Mouse (Mus musculus) heart, embryonic 11.5 days (tissue): Measurements from ENCODE around the gene Vstm2l. TPM values are rescaled to one million over a fixed set of nuclear protein-coding genes. Genes with fewer than 3 reads are reported as not detected.
A peak's percentile ranks its signal among the peaks of the same experiment; 100 is the strongest.

Source experiments
- ATAC-seq: fragments of 200-750 bp; cut with Nextera tagmentation; replicated peaks from 2 replicates; pipeline ENCODE4 v1.8.0; 2017; ENCODE audit warnings: moderate library complexity; ENCODE audit not compliant: insufficient number of reproducible peaks, low FRiP score, low TSS enrichment
- H3K27ac ChIP-seq: fragments of 300-500 bp; sonication (generic); 2 replicates; pipeline ENCODE4 v1.5.1; 2014; ENCODE audit warnings: mild to moderate bottlenecking, low read depth, low read length
- H3K27me3 ChIP-seq: fragments of 300-500 bp; sonication (generic); 2 replicates; pipeline ENCODE4 v1.6.1; 2014; ENCODE audit warnings: mild to moderate bottlenecking, low read length, mixed read lengths; ENCODE audit not compliant: control insufficient read depth, insufficient read depth
- H3K36me3 ChIP-seq: fragments of 300-500 bp; sonication (generic); 2 replicates; pipeline ENCODE4 v1.6.1; 2014; ENCODE audit warnings: mild to moderate bottlenecking, low read length, moderate library complexity, mixed read lengths; ENCODE audit not compliant: control insufficient read depth, insufficient read depth
- H3K4me1 ChIP-seq: fragments of 300-500 bp; sonication (generic); 2 replicates; pipeline ENCODE4 v1.6.1; 2014; ENCODE audit warnings: low read length; ENCODE audit not compliant: control insufficient read depth, insufficient read depth
- H3K4me2 ChIP-seq: fragments of 300-500 bp; sonication (generic); 2 replicates; pipeline ENCODE4 v1.6.1; 2014; ENCODE audit warnings: mild to moderate bottlenecking, moderate library complexity
- H3K4me3 ChIP-seq: fragments of 300-500 bp; sonication (generic); 2 replicates; pipeline ENCODE4 v1.5.1; 2014; ENCODE audit warnings: low read depth, low read length
- H3K9ac ChIP-seq: fragments of 300-500 bp; sonication (generic); 2 replicates; pipeline ENCODE4 v1.6.1; 2014; ENCODE audit warnings: mild to moderate bottlenecking, low read depth, low read length, moderate library complexity
- H3K9me3 ChIP-seq: fragments of 300-500 bp; sonication (generic); replicated peaks from 2 replicates; pipeline ENCODE4 v1.6.1; 2016; ENCODE audit warnings: low read length; ENCODE audit not compliant: control insufficient read depth
- WGBS: fragments of 180-500 bp; shearing (Covaris S2); extraction: QIAGEN DNeasy Blood & Tissue Kit; methylation state at CpG from one replicate; pipeline ENCODE4 v1.1.7; 2014; ENCODE audit not compliant: insufficient replicate concordance; 5-methylcytosine and 5-hydroxymethylcytosine counted together
- polyA plus RNA-seq: library from polyadenylated mRNA; unstranded; fragments of >200 nt; fragmentation: Nextera tagmentation; extraction: Ambion mirVana; gene quantifications from 2 replicates; pipeline ENCODE4 v1.2.1, GENCODE M21; 2014

The Vstm2l gene
- polyA plus RNA-seq, 1 experiment from 2014 or later, result 0.34 TPM

DNA sequence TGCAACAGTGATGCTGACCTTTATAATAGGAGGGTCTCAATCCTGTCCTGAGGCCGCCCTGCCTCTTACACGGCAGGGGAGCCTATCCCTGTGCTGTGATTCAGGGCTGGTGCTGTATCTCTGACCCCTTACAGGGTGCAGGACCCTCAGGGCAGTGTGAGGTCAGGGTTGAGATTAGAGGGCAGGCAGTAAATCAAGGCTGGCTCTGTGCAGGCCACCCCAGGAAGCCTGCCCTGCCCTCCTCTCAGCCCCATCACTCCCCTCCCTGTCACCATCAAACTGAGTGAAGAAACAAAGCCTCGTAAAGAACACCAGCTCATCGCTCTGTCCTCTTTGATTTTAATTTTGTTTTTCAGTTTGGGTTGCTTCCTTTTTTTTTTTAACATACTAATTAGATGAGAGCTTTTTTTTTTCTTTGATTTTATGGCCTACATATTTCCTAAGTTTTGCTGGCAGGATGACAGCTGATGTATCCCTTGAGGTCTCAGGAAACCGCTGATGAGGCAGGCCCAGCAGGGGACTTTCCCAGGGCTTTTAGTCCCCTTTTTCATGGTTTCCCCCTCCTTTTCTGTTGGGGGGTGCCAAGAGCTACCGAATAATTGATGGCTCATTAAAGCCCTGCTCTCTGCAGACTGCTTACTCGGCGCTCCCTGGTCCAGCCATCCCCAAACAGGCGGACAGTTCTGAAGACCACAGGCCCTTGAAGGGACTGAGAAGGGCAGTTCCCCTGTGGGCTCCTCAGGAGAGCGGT, 27.0 kb upstream of the Vstm2l start:
- H3K9me3 ChIP-seq, result no peaks in the 10 kb centered on the region
- H3K4me3 ChIP-seq, result no peak overlapping the region
- H3K9ac ChIP-seq, result no peak overlapping the region
- no peak; the same call in 1 of the 2 replicates for ATAC-seq
- no peak overlapping the region for H3K27ac ChIP-seq
- peaks cover 12% of the 10 kb centered on the region; the same call in 1 of the 2 replicates for H3K4me1 ChIP-seq
- H3K4me2 ChIP-seq, result no peak overlapping the region
- H3K36me3 ChIP-seq, result no peaks in the 10 kb centered on the region; the same call in 1 of the 2 replicates
- peaks cover 6% of the 10 kb centered on the region; the same call in 1 of the 2 replicates for H3K27me3 ChIP-seq
- 54% methylated on average over 10 of the region's 10 CpGs for WGBS

- ATAC-seq, result no peak
These were observed 23.3 kb upstream of the Vstm2l start for GRCm38 (mm10) chr2:157891166-157891565.

DNA sequence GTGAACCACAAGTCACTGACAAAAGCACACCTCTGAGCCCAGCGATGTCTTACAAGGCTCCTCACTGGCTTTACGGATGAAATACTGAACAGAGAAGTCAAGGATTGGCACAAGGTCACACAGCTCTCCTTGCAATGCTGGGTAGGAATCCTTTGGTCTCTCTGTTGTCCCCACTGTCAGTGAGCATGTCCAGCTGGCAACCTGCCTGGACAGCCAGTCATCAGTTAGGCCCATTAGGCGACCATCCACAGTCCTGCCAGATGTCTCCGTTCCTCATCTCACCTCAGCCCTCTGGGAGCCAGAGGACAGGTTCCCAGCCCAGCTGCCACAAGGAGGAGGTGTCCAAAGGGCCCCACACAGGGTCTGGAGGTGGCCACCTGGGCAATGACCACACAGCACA, 17.3 kb upstream of the Vstm2l start:
- no peak for ATAC-seq
- H3K36me3 ChIP-seq, result no peaks in the 10 kb centered on the region; the same call in 1 of the 2 replicates
- no peak overlapping the region for H3K27ac ChIP-seq
- H3K27me3 ChIP-seq, result peaks cover 7% of the 10 kb centered on the region
- no peak overlapping the region for H3K4me2 ChIP-seq
- H3K9ac ChIP-seq, result no peak overlapping the region
- H3K4me1 ChIP-seq, result no peaks in the 10 kb centered on the region
- WGBS, result 74% methylated on average over 4 of the region's 4 CpGs
- no peak overlapping the region for H3K4me3 ChIP-seq
- H3K9me3 ChIP-seq, result no peaks in the 10 kb centered on the region

More at GRCm38 (mm10) chr2:157891166-157891565, 23.3 kb upstream of the Vstm2l start:
- H3K9ac ChIP-seq, result no peak overlapping the region
- H3K27ac ChIP-seq, result no peak overlapping the region
- H3K4me2 ChIP-seq, result no peak overlapping the region
- no peaks in the 10 kb centered on the region; the same call in 1 of the 2 replicates for H3K27me3 ChIP-seq
- H3K4me3 ChIP-seq, result no peak overlapping the region
- no peaks in the 10 kb centered on the region for H3K9me3 ChIP-seq
- 62% methylated on average over 6 of the region's 6 CpGs for WGBS
- H3K4me1 ChIP-seq, result 0 out of 2 replicates have a peak, but pooled peaks cover 3% of the 10 kb centered on the region
- H3K36me3 ChIP-seq, result no peaks in the 10 kb centered on the region; the same call in 1 of the 2 replicates

GRCm38 (mm10) chr2:157913204-157913636, 1.2 kb upstream of the Vstm2l start:
- 1% methylated on average over 16 of the region's 16 CpGs for WGBS
- no peak overlapping the region for H3K4me3 ChIP-seq
- no peak overlapping the region for H3K4me2 ChIP-seq
- no peak overlapping the region for H3K27ac ChIP-seq
- no peaks in the 10 kb centered on the region for H3K9me3 ChIP-seq
- 0 out of 2 replicates have a peak, but pooled peaks have one; percentile 37 for ATAC-seq
- H3K36me3 ChIP-seq, result no peaks in the 10 kb centered on the region
- H3K9ac ChIP-seq, result no peak overlapping the region
- H3K4me1 ChIP-seq, result peaks cover 3% of the 10 kb centered on the region; the same call in 1 of the 2 replicates
- H3K27me3 ChIP-seq, result peaks cover 58% of the 10 kb centered on the region

DNA sequence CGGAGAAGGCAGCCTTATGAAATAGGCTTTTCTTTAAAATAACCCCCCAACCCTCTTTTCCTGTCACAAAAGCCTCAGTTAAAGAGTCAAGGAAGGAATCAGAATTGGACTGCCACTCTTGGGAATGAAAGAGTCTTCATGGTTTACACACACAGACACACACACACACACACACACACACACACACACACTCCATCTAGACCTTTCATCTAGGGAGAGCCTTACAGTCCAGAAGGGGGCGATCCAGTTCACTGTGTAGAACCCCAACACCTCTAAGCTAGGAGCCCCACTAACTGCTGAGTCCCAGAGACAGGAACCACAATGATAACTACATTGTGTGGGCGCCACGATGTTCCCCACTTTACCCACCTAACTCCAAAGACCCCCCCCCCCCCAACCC, 748 bp upstream of the Vstm2l start:
- Histone ChIP-seq H3K36me3 (no peaks in the 10 kb centered on the region), H3K4me3 (no peak overlapping the region), H3K4me1 (peaks cover 3% of the 10 kb centered on the region; the same call in 1 of the 2 replicates), H3K9me3 (no peaks in the 10 kb centered on the region), H3K27ac (no peak overlapping the region), H3K4me2 (no peak overlapping the region), H3K27me3 (peaks cover 61% of the 10 kb centered on the region), H3K9ac (no peak overlapping the region)
- WGBS, result 4% methylated on average over 4 of the region's 4 CpGs
- no peak for ATAC-seq

- H3K36me3 ChIP-seq, result no peaks in the 10 kb centered on the region
- WGBS, result 40% methylated on average over 40 of the region's 43 CpGs
- no peaks in the 10 kb centered on the region for H3K9me3 ChIP-seq
- no peak for ATAC-seq
- no peak overlapping the region for H3K9ac ChIP-seq
- peaks cover 3% of the 10 kb centered on the region; the same call in 1 of the 2 replicates for H3K4me1 ChIP-seq
- H3K4me3 ChIP-seq, result peak overlapping the region; percentile 35
- H3K27ac ChIP-seq, result no peak overlapping the region
- peak overlapping the region; percentile 59 for H3K4me2 ChIP-seq
- peaks cover 71% of the 10 kb centered on the region for H3K27me3 ChIP-seq
These were observed 550 bp downstream of the Vstm2l start for GRCm38 (mm10) chr2:157914889-157915517.

DNA sequence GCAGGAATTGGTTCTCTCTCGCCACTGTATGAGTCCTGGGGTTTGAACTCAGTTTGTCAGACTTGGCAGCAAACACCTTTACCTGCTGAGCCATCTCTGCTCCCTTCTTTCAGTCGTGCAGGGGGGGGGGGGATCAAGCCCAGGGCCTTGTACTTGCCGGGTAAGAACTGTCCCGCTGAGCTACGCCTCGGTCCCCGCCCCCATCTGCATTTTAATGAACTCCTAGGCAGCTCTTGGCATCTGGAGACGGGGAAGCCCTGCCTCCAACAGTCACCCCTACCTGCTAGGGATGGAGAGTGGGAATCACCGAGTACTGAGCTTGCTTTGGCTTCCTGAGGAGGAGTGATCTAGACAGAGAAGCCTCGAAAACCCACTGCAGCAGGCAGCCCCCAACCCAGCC, 4.1 kb downstream of the Vstm2l start:
- Histone ChIP-seq H3K4me1 (peaks cover 3% of the 10 kb centered on the region; the same call in 1 of the 2 replicates), H3K9me3 (no peaks in the 10 kb centered on the region)
- 8% methylated on average over 10 of the region's 10 CpGs for WGBS

DNA sequence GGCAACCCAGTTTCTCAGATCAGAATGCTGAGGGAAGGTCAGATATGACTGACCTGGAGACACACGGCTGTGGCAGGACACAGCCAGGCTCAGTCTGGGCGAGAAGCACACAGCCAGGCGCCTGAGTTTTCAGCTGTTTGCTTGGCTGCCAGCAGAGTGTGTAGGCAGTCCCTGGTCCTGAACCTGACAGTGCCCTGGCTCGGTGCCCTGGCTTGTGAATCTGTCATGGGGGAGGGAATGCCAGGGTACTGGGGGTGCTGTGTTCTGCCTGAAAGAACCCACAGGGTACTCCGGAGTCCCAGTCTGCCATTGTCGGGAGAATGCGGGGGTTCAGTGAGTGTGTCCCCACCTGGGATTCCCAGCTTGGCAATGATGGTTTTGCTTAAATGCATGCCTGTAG, 7.1 kb downstream of the Vstm2l start:
- peaks cover 72% of the 10 kb centered on the region for H3K27me3 ChIP-seq
- no peak overlapping the region for H3K9ac ChIP-seq
- H3K36me3 ChIP-seq, result no peaks in the 10 kb centered on the region
- H3K4me2 ChIP-seq, result no peak overlapping the region
- ATAC-seq, result no peak
- H3K4me3 ChIP-seq, result no peak overlapping the region
- 57% methylated on average over 7 of the region's 7 CpGs for WGBS
- no peaks in the 10 kb centered on the region for H3K9me3 ChIP-seq
- no peaks in the 10 kb centered on the region; the same call in 1 of the 2 replicates for H3K4me1 ChIP-seq
- no peak overlapping the region for H3K27ac ChIP-seq

More for the DNA sequence above, 4.1 kb downstream of the Vstm2l start:
- Histone ChIP-seq H3K36me3 (no peaks in the 10 kb centered on the region), H3K9ac (no peak overlapping the region), H3K27me3 (peaks cover 89% of the 10 kb centered on the region), H3K27ac (no peak overlapping the region), H3K4me2 (no peak overlapping the region), H3K4me3 (no peak overlapping the region)
- ATAC-seq, result no peak
